Mouse (Mus musculus): ENCODE results near the gene Prss41.

GRCm38 (mm10) chr17:23829064-23829619 lies 14.8 kb downstream of the Prss41 start, which contains the start of gene Elob:
- TF ChIP-seq CTCF (IDR thresholded peaks at IDR 0.05; ENCODE audit: control insufficient read depth, insufficient read depth, low read length) (peak; percentile 60), POLR2A (IDR thresholded peaks at IDR 0.05; ENCODE audit: borderline replicate concordance, control insufficient read depth, low read depth, low read length) (0 out of 2 replicates have a peak, but pooled peaks have one; percentile 6)
